Mouse (Mus musculus) limb, embryonic 15.5 days (tissue): ENCODE measurements around the gene Ppig. TPM values are rescaled to one million over a fixed set of nuclear protein-coding genes. Genes with fewer than 3 reads are reported as not detected.

ENCODE experiments used
- ATAC-seq: fragments of 200-750 bp; cut with Nextera tagmentation; 2 replicates; pipeline ENCODE4 v1.8.0; 2017; ENCODE audit warnings: low read depth, moderate TSS enrichment; ENCODE audit not compliant: insufficient number of reproducible peaks, low FRiP score, low TSS enrichment
- H3K27ac ChIP-seq: fragments of 300-500 bp; sonication (generic); 2 replicates; pipeline ENCODE4 v1.5.1; 2015; ENCODE audit warnings: moderate library complexity, mild to moderate bottlenecking, inconsistent platforms
- H3K27me3 ChIP-seq: fragments of 300-500 bp; sonication (generic); 2 replicates; pipeline ENCODE4 v1.6.1; 2015; ENCODE audit warnings: inconsistent platforms
- H3K36me3 ChIP-seq: fragments of 300-500 bp; sonication (generic); 2 replicates; pipeline ENCODE4 v1.6.1; 2015; ENCODE audit warnings: inconsistent platforms
- H3K4me1 ChIP-seq: fragments of 300-500 bp; sonication (generic); 2 replicates; pipeline ENCODE4 v1.6.1; 2015; ENCODE audit warnings: inconsistent platforms
- H3K4me2 ChIP-seq: fragments of 300-500 bp; sonication (generic); 2 replicates; pipeline ENCODE4 v1.6.1; 2015; ENCODE audit warnings: mild to moderate bottlenecking, inconsistent platforms
- H3K4me3 ChIP-seq: fragments of 300-500 bp; sonication (generic); 2 replicates; pipeline ENCODE4 v1.5.1; 2015; ENCODE audit warnings: mild to moderate bottlenecking, inconsistent platforms
- H3K9ac ChIP-seq: fragments of 300-500 bp; sonication (generic); 2 replicates; pipeline ENCODE4 v1.6.1; 2015; ENCODE audit warnings: inconsistent platforms
- H3K9me3 ChIP-seq: fragments of 300-500 bp; sonication (generic); 2 replicates; pipeline ENCODE4 v1.6.1; 2016; ENCODE audit warnings: inconsistent platforms
- WGBS: fragments of 180-500 bp; shearing (Covaris S2); methylation state at CpG from one replicate; pipeline ENCODE4 v1.1.7; 2015; 5-methylcytosine and 5-hydroxymethylcytosine counted together
- polyA plus RNA-seq: library from polyadenylated mRNA; unstranded; fragments of >200 nt; fragmentation: Nextera tagmentation; extraction: Ambion mirVana; gene quantifications from 2 replicates; pipeline ENCODE4 v1.2.1, GENCODE M21; 2015

Gene Ppig
- polyA plus RNA-seq, 1 experiment from 2014 or later, result 138 TPM

DNA sequence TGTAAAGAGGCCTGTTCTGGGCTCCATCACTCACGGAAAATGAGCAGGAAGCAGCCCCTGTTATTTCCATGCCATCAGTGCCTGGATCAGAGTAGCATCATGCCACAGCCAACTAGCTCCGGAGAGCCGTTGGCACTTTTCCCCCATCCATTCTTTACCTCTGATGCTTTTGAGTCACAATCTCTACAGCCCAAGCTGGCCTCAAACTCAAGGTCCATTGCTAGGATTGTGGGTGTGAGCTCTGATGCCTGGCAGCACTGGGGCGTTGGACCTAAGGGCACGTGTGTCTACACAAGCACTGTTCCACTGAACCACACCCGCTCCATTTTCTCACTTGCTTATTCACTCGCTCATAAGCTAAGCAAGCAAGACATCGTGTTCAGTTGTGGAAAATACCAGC, 21.9 kb upstream of the Ppig start:
- Histone ChIP-seq H3K4me1 (no peaks in the 10 kb centered on the region), H3K27ac (no peak overlapping the region), H3K9me3 (no peaks in the 10 kb centered on the region), H3K4me2 (no peak overlapping the region), H3K4me3 (no peak overlapping the region), H3K9ac (no peak overlapping the region), H3K36me3 (peaks cover 34% of the 10 kb centered on the region), H3K27me3 (no peaks in the 10 kb centered on the region)
- WGBS, result 94% methylated on average over 8 of the region's 8 CpGs
- no peak for ATAC-seq

DNA sequence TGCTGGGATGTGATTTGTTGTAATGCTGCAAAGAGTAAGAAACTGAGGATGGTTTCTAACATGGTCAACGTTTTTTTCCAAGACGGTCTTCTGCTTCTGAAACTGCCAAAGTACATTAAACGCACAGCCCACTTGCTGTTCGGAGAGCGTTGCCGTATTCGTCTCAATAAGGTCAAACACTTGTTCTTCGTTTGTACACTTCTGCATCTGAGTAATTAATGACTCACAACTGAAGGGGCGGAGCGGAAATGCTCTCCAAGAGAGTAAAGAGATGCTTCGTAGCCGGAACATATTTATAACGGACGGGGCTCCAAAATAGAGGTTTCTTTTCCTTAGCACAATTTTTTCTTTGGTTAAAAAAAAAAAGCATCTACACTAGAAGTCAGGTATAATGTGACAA, 10.2 kb upstream of the Ppig start:
- ATAC-seq, result no peak
- no peak overlapping the region for H3K4me2 ChIP-seq
- no peaks in the 10 kb centered on the region for H3K27me3 ChIP-seq
- H3K9ac ChIP-seq, result no peak overlapping the region
- H3K4me3 ChIP-seq, result no peak overlapping the region; the same call in 1 of the 2 replicates
- no peak overlapping the region for H3K27ac ChIP-seq
- H3K36me3 ChIP-seq, result peaks cover 11% of the 10 kb centered on the region
- no peaks in the 10 kb centered on the region for H3K9me3 ChIP-seq
- peaks cover 7% of the 10 kb centered on the region; the same call in 1 of the 2 replicates for H3K4me1 ChIP-seq
- WGBS, result 87% methylated on average over 14 of the region's 14 CpGs

GRCm38 (mm10) chr2:69712981-69713625, 9.2 kb upstream of the Ppig start, which contains the start of gene Fastkd1:
Gene Fastkd1, minus strand, starts transcription at chr2:69713516.
- H3K27ac ChIP-seq, result peak within 1 kb of the TSS; percentile 69
- no peaks in the 10 kb centered on the region for H3K9me3 ChIP-seq
- H3K4me1 ChIP-seq, result peaks cover 7% of the 10 kb centered on the region; the same call in 1 of the 2 replicates
- peaks cover 7% of the 10 kb centered on the region for H3K36me3 ChIP-seq
- ATAC-seq, result peak; percentile 93
- H3K9ac ChIP-seq, result peak within 1 kb of the TSS; percentile 67
- no peaks in the 10 kb centered on the region for H3K27me3 ChIP-seq
- WGBS, result under 1% methylated on average over 39 of the region's 39 CpGs
- peak within 1 kb of the TSS; percentile 86 for H3K4me3 ChIP-seq
- H3K4me2 ChIP-seq, result peak within 1 kb of the TSS; percentile 69

GRCm38 (mm10) chr2:69713626-69714014, 8.7 kb upstream of the Ppig start:
- H3K27me3 ChIP-seq, result no peaks in the 10 kb centered on the region
- H3K36me3 ChIP-seq, result peaks cover 2% of the 10 kb centered on the region
- no peaks in the 10 kb centered on the region for H3K9me3 ChIP-seq
- H3K4me2 ChIP-seq, result peak overlapping the region; percentile 69
- WGBS, result 30% methylated on average over 4 of the region's 4 CpGs
- H3K4me1 ChIP-seq, result peaks cover 7% of the 10 kb centered on the region; the same call in 1 of the 2 replicates
- no peak overlapping the region; the same call in 1 of the 2 replicates for H3K9ac ChIP-seq
- H3K4me3 ChIP-seq, result peak overlapping the region; percentile 86
- no peak for ATAC-seq
- no peak overlapping the region for H3K27ac ChIP-seq

DNA sequence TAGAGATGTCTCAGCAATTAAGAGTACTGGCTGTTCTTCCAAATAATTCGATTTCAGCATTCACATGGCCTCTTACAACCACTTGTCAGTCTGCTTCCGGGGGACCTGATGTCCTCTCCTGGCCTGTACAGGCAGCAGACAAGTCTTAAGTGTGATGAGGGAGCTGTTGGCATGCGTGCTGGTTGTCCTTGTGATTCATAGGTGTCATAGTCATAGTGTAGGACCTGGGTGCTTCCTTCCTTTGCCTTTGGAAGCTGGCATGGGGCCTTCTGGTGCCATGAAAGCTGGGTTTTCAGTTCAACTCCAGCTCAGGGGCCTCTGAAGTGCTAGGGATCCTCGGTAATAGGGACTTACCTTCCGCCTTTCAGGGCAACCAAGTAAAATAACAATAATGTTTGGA, 8.2 kb upstream of the Ppig start:
- no peak for ATAC-seq
- WGBS, result 75% methylated on average over 5 of the region's 5 CpGs
- Histone ChIP-seq H3K9me3 (no peaks in the 10 kb centered on the region), H3K9ac (no peak overlapping the region), H3K36me3 (peaks cover 2% of the 10 kb centered on the region), H3K4me3 (no peak overlapping the region), H3K27ac (no peak overlapping the region), H3K4me2 (no peak overlapping the region), H3K4me1 (peaks cover 7% of the 10 kb centered on the region; the same call in 1 of the 2 replicates), H3K27me3 (no peaks in the 10 kb centered on the region)

DNA sequence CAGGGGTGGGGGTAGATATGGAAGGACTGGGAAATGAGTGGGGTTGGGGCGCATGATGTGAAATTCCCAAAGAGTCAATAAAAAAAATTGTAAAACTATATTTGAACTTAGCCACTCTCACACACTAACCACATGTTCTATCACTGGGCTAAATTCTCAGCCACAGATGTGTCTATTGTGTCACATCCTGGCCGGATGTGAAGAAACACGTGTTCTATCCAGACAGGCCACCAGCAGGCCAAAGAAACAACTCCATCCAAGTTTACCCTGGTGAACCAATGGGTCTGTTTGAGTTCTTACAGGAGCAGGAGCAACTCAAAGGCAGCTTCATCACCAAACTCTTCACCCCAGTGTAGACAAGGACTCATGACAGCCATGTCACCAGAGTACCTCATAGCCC, 5.9 kb upstream of the Ppig start:
- no peak for ATAC-seq
- no peak overlapping the region for H3K27ac ChIP-seq
- no peak overlapping the region for H3K9ac ChIP-seq
- WGBS, result 65% methylated on average over 3 of the region's 3 CpGs
- H3K4me1 ChIP-seq, result peaks cover 7% of the 10 kb centered on the region; the same call in 1 of the 2 replicates
- H3K4me2 ChIP-seq, result no peak overlapping the region
- no peaks in the 10 kb centered on the region for H3K27me3 ChIP-seq
- H3K9me3 ChIP-seq, result no peaks in the 10 kb centered on the region
- H3K4me3 ChIP-seq, result no peak overlapping the region
- H3K36me3 ChIP-seq, result no peaks in the 10 kb centered on the region

GRCm38 (mm10) chr2:69719121-69719520, 3.2 kb upstream of the Ppig start:
- WGBS, result 75% methylated on average over 1 of the region's 1 CpGs
- no peaks in the 10 kb centered on the region for H3K36me3 ChIP-seq

DNA sequence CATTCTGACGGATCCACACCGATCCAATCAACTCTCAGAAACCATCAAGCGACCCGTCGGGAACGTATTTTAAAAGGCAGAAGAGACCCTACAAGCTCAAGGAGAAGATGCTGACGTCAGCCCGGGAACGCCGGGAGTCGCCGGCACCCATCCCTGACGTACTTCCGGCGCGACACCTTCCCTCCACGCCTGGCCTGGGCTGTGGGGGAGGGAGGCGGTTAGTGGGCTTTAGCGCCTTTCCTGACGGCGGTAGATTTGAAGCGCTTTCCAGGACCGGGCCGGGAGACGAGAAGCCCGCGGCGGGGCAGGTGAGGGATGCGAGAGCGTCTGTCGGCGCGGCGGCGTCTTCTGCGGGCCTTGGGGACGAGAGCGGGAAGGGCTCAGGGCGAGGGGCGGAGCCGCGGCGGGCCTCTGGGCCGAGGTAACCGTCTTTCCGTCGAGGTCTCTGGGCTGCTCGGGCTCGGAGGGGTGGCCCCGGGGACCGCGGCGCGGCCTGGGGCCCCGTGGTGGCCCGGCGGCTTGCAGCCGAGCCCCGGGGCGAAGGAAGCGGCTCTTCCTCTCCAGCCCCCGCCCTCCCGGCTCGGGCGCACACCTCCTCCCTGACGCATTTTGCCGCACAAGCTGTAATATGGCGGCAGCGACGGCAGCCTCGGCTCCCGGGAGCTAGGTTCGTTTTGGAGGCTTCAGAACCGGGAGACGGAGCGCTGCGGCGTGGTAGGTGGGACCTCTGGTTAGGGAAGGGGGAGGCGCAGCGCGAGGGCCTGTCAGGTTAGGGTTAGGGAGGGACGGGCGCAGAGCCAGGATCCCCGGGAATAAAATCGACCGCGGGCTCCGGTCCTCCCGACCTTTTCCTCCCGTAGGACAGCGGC, 539 bp downstream of the Ppig start:
- peak overlapping the region; percentile 69 for H3K4me2 ChIP-seq
- under 1% methylated on average over 89 of the region's 91 CpGs for WGBS
- peak overlapping the region; percentile 91 for H3K9ac ChIP-seq
- no peaks in the 10 kb centered on the region for H3K36me3 ChIP-seq
- peaks cover 11% of the 10 kb centered on the region for H3K4me1 ChIP-seq
- H3K27ac ChIP-seq, result peak overlapping the region; percentile 93
- no peaks in the 10 kb centered on the region for H3K9me3 ChIP-seq
- peak; percentile 91 for ATAC-seq
- H3K4me3 ChIP-seq, result peak overlapping the region; percentile 99
- no peaks in the 10 kb centered on the region for H3K27me3 ChIP-seq

More at GRCm38 (mm10) chr2:69719121-69719520, 3.2 kb upstream of the Ppig start:
- Histone ChIP-seq H3K9me3 (no peaks in the 10 kb centered on the region), H3K4me2 (no peak overlapping the region), H3K4me3 (no peak overlapping the region), H3K27ac (no peak overlapping the region), H3K4me1 (peaks cover 5% of the 10 kb centered on the region; the same call in 1 of the 2 replicates), H3K27me3 (no peaks in the 10 kb centered on the region), H3K9ac (no peak overlapping the region)
- no peak for ATAC-seq

DNA sequence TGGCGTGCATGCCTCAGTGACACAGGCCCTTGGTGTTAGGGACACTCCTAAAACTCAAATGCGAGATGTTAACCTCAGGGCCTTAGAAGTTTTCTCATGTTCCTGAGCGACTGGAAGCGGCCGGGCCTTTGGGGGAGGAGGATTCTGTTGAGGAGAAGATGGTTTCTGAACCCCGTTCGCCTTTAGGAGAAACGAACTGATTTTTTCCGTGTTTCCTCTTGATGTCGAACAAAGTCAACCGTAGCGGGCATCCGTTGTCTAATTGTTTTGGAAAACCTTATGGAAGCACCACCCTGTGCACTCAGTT, 1.1 kb downstream of the Ppig start:
- Histone ChIP-seq H3K9ac (peak overlapping the region; percentile 91), H3K4me2 (peak overlapping the region; percentile 69), H3K9me3 (no peaks in the 10 kb centered on the region), H3K27me3 (no peaks in the 10 kb centered on the region), H3K36me3 (no peaks in the 10 kb centered on the region), H3K4me1 (peaks cover 11% of the 10 kb centered on the region), H3K4me3 (peak overlapping the region; percentile 99), H3K27ac (peak overlapping the region; percentile 93)
- ATAC-seq, result no peak
- WGBS, result under 1% methylated on average over 13 of the region's 13 CpGs

DNA sequence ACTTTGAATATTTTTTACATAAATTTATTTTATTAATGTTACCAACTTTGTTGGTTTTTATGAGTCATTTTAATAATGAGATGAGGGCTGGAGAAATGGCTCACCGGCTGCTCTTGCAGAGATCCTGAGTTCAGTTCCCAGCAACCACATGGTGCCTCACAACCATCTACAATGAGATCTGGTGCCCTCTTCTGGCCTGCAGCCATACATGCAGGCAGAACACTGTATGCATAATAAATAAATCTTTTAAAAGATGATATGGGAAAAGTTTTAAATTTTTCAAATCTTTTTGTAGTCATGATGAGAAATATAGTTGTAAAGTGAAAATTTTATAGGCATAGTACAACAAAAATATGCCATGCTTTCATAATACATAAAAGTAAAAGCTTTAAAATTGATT, 22.7 kb downstream of the Ppig start:
- Histone ChIP-seq H3K36me3 (peaks cover 54% of the 10 kb centered on the region), H3K27me3 (no peaks in the 10 kb centered on the region), H3K9me3 (no peaks in the 10 kb centered on the region), H3K4me2 (no peak overlapping the region), H3K9ac (no peak overlapping the region), H3K4me3 (no peak overlapping the region), H3K4me1 (no peaks in the 10 kb centered on the region), H3K27ac (no peak overlapping the region)
- 84% methylated on average over 1 of the region's 1 CpGs for WGBS
- no peak for ATAC-seq

- Histone ChIP-seq H3K9me3 (no peaks in the 10 kb centered on the region), H3K36me3 (0 out of 2 replicates have a peak, but pooled peaks cover 2% of the 10 kb centered on the region), H3K27me3 (no peaks in the 10 kb centered on the region), H3K4me3 (no peak overlapping the region), H3K4me1 (no peaks in the 10 kb centered on the region), H3K27ac (no peak overlapping the region), H3K9ac (no peak overlapping the region), H3K4me2 (no peak overlapping the region)
- 81% methylated on average over 5 of the region's 5 CpGs for WGBS
- ATAC-seq, result no peak
Measured at GRCm38 (mm10) chr2:69760980-69761379, 38.6 kb downstream of the Ppig start.

- H3K4me1 ChIP-seq, result no peaks in the 10 kb centered on the region
- no peaks in the 10 kb centered on the region for H3K27me3 ChIP-seq
- no peak overlapping the region for H3K9ac ChIP-seq
- H3K27ac ChIP-seq, result no peak overlapping the region
- H3K36me3 ChIP-seq, result 0 out of 2 replicates have a peak, but pooled peaks cover 2% of the 10 kb centered on the region
- ATAC-seq, result no peak
- no peak overlapping the region for H3K4me2 ChIP-seq
- H3K9me3 ChIP-seq, result no peaks in the 10 kb centered on the region
- no peak overlapping the region for H3K4me3 ChIP-seq
- WGBS, result 92% methylated on average over 4 of the region's 4 CpGs
Measured at GRCm38 (mm10) chr2:69763340-69763739, 41.0 kb downstream of the Ppig start.
